Mouse (Mus musculus) lung, postnatal 0 days (tissue): ENCODE measurements around the gene 1700029F12Rik.

Experiments
- CTCF ChIP-seq: IDR thresholded peaks from 2 replicates; pipeline ENCODE4 v1.5.1; 2016; ENCODE audit warnings: antibody characterized with exemption, mild to moderate bottlenecking
- EP300 ChIP-seq: IDR thresholded peaks from 2 replicates; pipeline ENCODE4 v1.6.1; 2016; ENCODE audit warnings: antibody characterized with exemption, mild to moderate bottlenecking, control low read depth

DNA sequence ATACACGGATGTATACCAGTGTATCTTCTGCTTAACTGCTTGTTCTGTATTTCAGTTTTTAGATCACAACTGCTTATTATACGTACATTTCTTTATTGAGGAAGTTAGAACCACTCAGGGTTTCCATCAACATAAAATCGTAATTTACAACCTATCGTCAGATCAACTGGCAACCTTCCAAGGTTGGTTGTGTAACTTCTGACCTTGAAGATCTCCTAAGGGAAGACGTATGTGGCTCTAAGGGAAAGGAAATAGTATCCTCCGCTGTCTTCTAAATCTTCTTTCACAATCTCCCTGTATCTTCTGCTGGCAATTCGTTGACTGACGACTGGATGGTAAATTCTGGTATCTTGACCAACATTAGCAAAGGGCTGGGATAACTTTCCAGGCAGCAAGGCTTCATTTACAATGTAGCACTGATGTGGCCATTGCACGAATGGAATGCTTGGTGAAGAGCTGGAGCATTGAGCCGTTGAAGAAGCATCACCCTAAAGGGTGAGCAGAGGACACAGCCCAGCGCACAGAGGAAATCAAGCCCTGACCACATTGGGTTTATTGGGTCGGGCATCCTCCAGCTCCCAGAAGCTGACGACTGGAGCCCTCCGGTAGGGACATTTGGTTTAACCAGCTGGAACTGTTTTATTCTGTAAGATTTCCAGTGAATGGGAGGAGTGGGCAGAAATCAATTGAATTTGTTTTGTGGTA lies 43.4 kb downstream of the 1700029F12Rik start:
- TF ChIP-seq CTCF (no peak), EP300 (no peak)
